Mouse (Mus musculus) hindlimb bud, embryonic 11.5 days (tissue): ENCODE results near the gene Hykk.

Experiments
- DNase-seq: peaks from one replicate; pipeline ENCODE4 v3.0.0-alpha.2; 2012; ENCODE audit warnings: low read depth, low spot score; ENCODE audit errors: extremely low spot score

The Hykk gene

GRCm38 (mm10) chr9:54980674-54981073 lies 63.6 kb downstream of the Hykk start, which contains the start of gene Chrna5:
Gene Chrna5, plus strand, starts transcription at chr9:54980880.
- DNase-seq: no peak

- DNase-seq: no peak
Observed at GRCm38 (mm10) chr9:54981291-54982191, 64.5 kb downstream of the Hykk start.

- DNase-seq: no peak
Observed at GRCm38 (mm10) chr9:54982401-54982800, 65.3 kb downstream of the Hykk start.

- DNase-seq: no peak
Observed at GRCm38 (mm10) chr9:54990362-54990761, 73.3 kb downstream of the Hykk start.

- DNase-seq: no peak
Observed at GRCm38 (mm10) chr9:54994381-54994780, 77.3 kb downstream of the Hykk start.

- no peak for DNase-seq
Observed at GRCm38 (mm10) chr9:54995645-54996044, 78.6 kb downstream of the Hykk start.
